In genomic region chr6:50664193-50664592, GRCm38 (mm10) we compare ENCODE assay signal across 31 mouse cellular contexts. TPM values are rescaled to one million over a fixed set of nuclear protein-coding genes. Genes with fewer than 3 reads are reported as not detected.
DNase-seq lines count a peak whose midpoint lies in the region; ATAC-seq and TF ChIP-seq lines count a peak whose summit lies in the region.
"Had no signal": no experiment of that assay in that cellular context is flagged by ENCODE, and none has a peak within 500 bp of the region (broad histone marks: within the 10 kb centered on the region; RNA-seq: fewer than 3 reads in every experiment).

No protein-coding gene starts in this region.

- intact Hi-C loops in left cerebral cortex, postnatal 25 days (cut with DNase I): no loop called here

- WGBS in intestine, embryonic 15.5 days: 71% methylated on average over 3 of the region's 3 CpGs
- 41% methylated on average over 3 of the region's 3 CpGs for WGBS in intestine, postnatal 0 days
- WGBS in kidney, embryonic 16.5 days: 89% methylated on average over 3 of the region's 3 CpGs
- 63% methylated on average over 3 of the region's 3 CpGs for WGBS in stomach, embryonic 15.5 days

- no peak overlapping the region for H3K4me2 ChIP-seq in intestine, embryonic 15.5 days (replicated peaks)
- no peak overlapping the region for H3K4me2 ChIP-seq in intestine, postnatal 0 days (replicated peaks; ENCODE audit: low read depth)
- H3K4me2 ChIP-seq in kidney, embryonic 16.5 days (replicated peaks; ENCODE audit: low read depth, low read length): no peak overlapping the region
- H3K4me2 ChIP-seq in stomach, embryonic 15.5 days: no peak overlapping the region
- H3K4me2 ChIP-seq: embryonic facial prominence, embryonic 13.5 days; heart, embryonic 13.5 days; hindbrain, embryonic 12.5 days; hindbrain, embryonic 15.5 days had no signal

- no peaks in the 10 kb centered on the region for H3K36me3 ChIP-seq in intestine, embryonic 15.5 days
- H3K36me3 ChIP-seq in intestine, postnatal 0 days (ENCODE audit: control insufficient read depth, insufficient read depth): no peaks in the 10 kb centered on the region
- H3K36me3 ChIP-seq in kidney, embryonic 16.5 days (ENCODE audit: insufficient read depth, low read length): no peaks in the 10 kb centered on the region
- H3K36me3 ChIP-seq in stomach, embryonic 15.5 days: no peaks in the 10 kb centered on the region
- H3K36me3 ChIP-seq: embryonic facial prominence, embryonic 13.5 days; heart, embryonic 10.5 days; heart, embryonic 13.5 days; hindbrain, embryonic 12.5 days; hindbrain, embryonic 15.5 days had no signal

- no peak overlapping the region for H3K27ac ChIP-seq in intestine, embryonic 15.5 days
- no peak overlapping the region for H3K27ac ChIP-seq in intestine, postnatal 0 days (ENCODE audit: low read depth, low read length)
- peak overlapping the region; percentile 67; the same call in 1 of the 2 replicates for H3K27ac ChIP-seq in kidney, embryonic 16.5 days (ENCODE audit: low read length)
- H3K27ac ChIP-seq in stomach, embryonic 15.5 days: no peak overlapping the region; the same call in 1 of the 2 replicates
- H3K27ac ChIP-seq: heart, adult 2 months; heart, embryonic 10.5 days; heart, embryonic 13.5 days; hindbrain, embryonic 12.5 days had no signal

- TF ChIP-seq CTCF in intestine, postnatal 0 days (IDR thresholded peaks at IDR 0.05; ENCODE audit: low read depth): no peak

- peak; percentile 43; the same call in 1 of the 2 replicates for ATAC-seq in intestine, embryonic 15.5 days
- ATAC-seq in intestine, postnatal 0 days: no peak
- ATAC-seq in kidney, embryonic 16.5 days (ENCODE audit: low FRiP score, low TSS enrichment): no peak
- ATAC-seq in stomach, embryonic 15.5 days (ENCODE audit: insufficient read depth, low FRiP score, low read depth): 0 out of 2 replicates have a peak, but pooled peaks have one; percentile 52
- ATAC-seq: CD4-positive, CD25-positive, alpha-beta regulatory T cell, adult 4 months; forebrain, embryonic 14.5 days had no signal

- no peak for DNase-seq in kidney, adult 11 months
- DNase-seq in left cerebral cortex, postnatal 25 days (ENCODE audit: low spot score in 2 of 2): no peak
- DNase-seq: adrenal gland, adult 2 months; adrenal gland, postnatal 14 days; cerebellum, adult 11 months; cerebellum, adult 2 months; cerebellum, adult 9-11 months; cerebellum, postnatal 25 days; gastrocnemius, postnatal 25 days; heart, adult 2 months; heart, postnatal 14 days had no signal

- H3K4me3 ChIP-seq in intestine, embryonic 15.5 days (replicated peaks): no peak overlapping the region
- H3K4me3 ChIP-seq in intestine, postnatal 0 days (ENCODE audit: low read depth, low read length): no peak overlapping the region
- no peak overlapping the region for H3K4me3 ChIP-seq in kidney, embryonic 16.5 days (ENCODE audit: low read length)
- no peak overlapping the region for H3K4me3 ChIP-seq in stomach, embryonic 15.5 days (replicated peaks)
- H3K4me3 ChIP-seq: embryonic facial prominence, embryonic 13.5 days; heart, adult 2 months; heart, embryonic 10.5 days; heart, embryonic 13.5 days; hindbrain, embryonic 12.5 days; hindbrain, embryonic 15.5 days had no signal

- H3K27me3 ChIP-seq in intestine, embryonic 15.5 days (replicated peaks): no peaks in the 10 kb centered on the region
- no peaks in the 10 kb centered on the region for H3K27me3 ChIP-seq in intestine, postnatal 0 days (replicated peaks; ENCODE audit: control insufficient read depth, insufficient read depth, low read length)
- H3K27me3 ChIP-seq in kidney, embryonic 16.5 days (ENCODE audit: insufficient read depth, low read length): no peaks in the 10 kb centered on the region
- H3K27me3 ChIP-seq in stomach, embryonic 15.5 days (replicated peaks): no peaks in the 10 kb centered on the region
- H3K27me3 ChIP-seq: embryonic facial prominence, embryonic 13.5 days; heart, embryonic 13.5 days; hindbrain, embryonic 12.5 days; hindbrain, embryonic 15.5 days had no signal

- H3K9me3 ChIP-seq in intestine, embryonic 15.5 days: no peaks in the 10 kb centered on the region
- H3K9me3 ChIP-seq in intestine, postnatal 0 days (ENCODE audit: control insufficient read depth): no peaks in the 10 kb centered on the region
- H3K9me3 ChIP-seq in kidney, embryonic 16.5 days (ENCODE audit: low read length): no peaks in the 10 kb centered on the region
- H3K9me3 ChIP-seq in stomach, embryonic 15.5 days: no peaks in the 10 kb centered on the region
- H3K9me3 ChIP-seq: embryonic facial prominence, embryonic 13.5 days; heart, embryonic 10.5 days; heart, embryonic 13.5 days; hindbrain, embryonic 12.5 days; hindbrain, embryonic 15.5 days had no signal

- 0 out of 2 replicates have a peak, but pooled peaks cover 2% of the 10 kb centered on the region for H3K4me1 ChIP-seq in intestine, embryonic 15.5 days (replicated peaks)
- no peaks in the 10 kb centered on the region for H3K4me1 ChIP-seq in intestine, postnatal 0 days (replicated peaks; ENCODE audit: control insufficient read depth, insufficient read depth, low read length)
- H3K4me1 ChIP-seq in kidney, embryonic 16.5 days (ENCODE audit: insufficient read depth, low read length): peaks cover 45% of the 10 kb centered on the region
- H3K4me1 ChIP-seq in stomach, embryonic 15.5 days: peaks cover 9% of the 10 kb centered on the region; the same call in 1 of the 2 replicates
- H3K4me1 ChIP-seq: heart, embryonic 10.5 days; hindbrain, embryonic 12.5 days had no signal

- H3K9ac ChIP-seq in intestine, embryonic 15.5 days: no peak overlapping the region
- H3K9ac ChIP-seq in intestine, postnatal 0 days (ENCODE audit: low read depth, low read length): no peak overlapping the region
- H3K9ac ChIP-seq in kidney, embryonic 16.5 days (replicated peaks; ENCODE audit: low read length): no peak overlapping the region
- H3K9ac ChIP-seq in stomach, embryonic 15.5 days: no peak overlapping the region
- H3K9ac ChIP-seq: embryonic facial prominence, embryonic 13.5 days; heart, embryonic 13.5 days; hindbrain, embryonic 12.5 days; hindbrain, embryonic 15.5 days had no signal

RNA-seq across cellular contexts. Expression of gene Npvf, which starts 10.0 kb away (rescaled TPM):
- not detected in 2 replicates for polyA plus RNA-seq in intestine, embryonic 15.5 days (2015; fragmentation: Nextera tagmentation; extraction: Ambion mirVana)
- polyA plus RNA-seq in intestine, postnatal 0 days (2015; fragmentation: Nextera tagmentation; extraction: Ambion mirVana): not detected in 2 replicates
- 0.37 and 0.54 TPM in 2 replicates for polyA plus RNA-seq in kidney, embryonic 16.5 days (2015; fragmentation: Nextera tagmentation; extraction: Ambion mirVana)
- not detected in 2 replicates for polyA plus RNA-seq in stomach, embryonic 15.5 days (2015; fragmentation: Nextera tagmentation; extraction: Ambion mirVana)
- total RNA-seq in left cerebral cortex, postnatal 25 days (2021): not detected
- total RNA-seq: adrenal gland, adult 2 months; adrenal gland, postnatal 14 days; adrenal gland, postnatal 4 days; common myeloid progenitor, adult 5-6 weeks; gastrocnemius, adult 8-10 months; gastrocnemius, postnatal 25 days; heart, adult 2 months; heart, postnatal 14 days; hematopoietic stem cell, adult 5-6 weeks; MEL had no signal
- polyA plus RNA-seq: adrenal gland, adult 2 months; C2C12; CD4-positive, CD25-positive, alpha-beta regulatory T cell, adult 4 months; embryonic facial prominence, embryonic 13.5 days; forebrain, embryonic 11.5 days; gonadal fat pad, adult 2 months; heart, adult 2 months; heart, embryonic 13.5 days; heart, embryonic 16.5 days; hindbrain, embryonic 12.5 days had no signal

Comparison
In these comparisons a context has a peak if more than half of its experiments do, and no peak if none do; other contexts are left out.
1. ATAC-seq: peak in intestine, embryonic 15.5 days (single experiment) and stomach, embryonic 15.5 days (single experiment); none in intestine, postnatal 0 days (single experiment) and kidney, embryonic 16.5 days (single experiment).